Mouse (Mus musculus) heart, postnatal 0 days (tissue): Measurements from ENCODE around the gene Melk.

Experiments used
- CTCF ChIP-seq: IDR thresholded peaks from 2 replicates; pipeline ENCODE4 v1.5.1; 2016; ENCODE audit warnings: antibody characterized with exemption, control low read depth, low read depth
- EP300 ChIP-seq: IDR thresholded peaks from 2 replicates; pipeline ENCODE4 v1.6.1; 2016; ENCODE audit warnings: antibody characterized with exemption, low read depth

DNA sequence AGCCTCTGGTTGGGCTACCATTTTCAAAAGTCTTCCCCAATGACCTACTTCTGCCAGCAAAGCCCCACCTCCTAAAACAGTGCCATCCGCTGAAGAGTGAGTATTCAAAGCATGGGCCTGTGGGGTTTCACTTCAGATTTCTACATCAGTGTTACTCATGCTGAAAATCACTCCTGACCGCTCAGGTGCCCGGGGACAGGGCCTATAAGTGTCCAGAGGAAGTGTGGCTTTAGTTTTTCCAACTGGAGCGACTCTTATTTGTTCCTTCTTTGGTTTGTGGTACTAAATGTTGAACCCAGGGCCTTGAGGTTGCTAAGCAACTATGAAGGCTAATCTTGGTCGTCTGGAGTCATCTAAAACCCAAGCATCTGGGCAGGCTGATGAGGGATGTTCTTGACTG is 46.1 kb upstream of the Melk start:
- TF ChIP-seq EP300 (no peak), CTCF (no peak)
